Mouse (Mus musculus): Measurements from ENCODE around the gene Map1s.

Gene Map1s

GRCm38 (mm10) chr8:70898661-70899198 lies 7.0 kb upstream of the Map1s start:
- in situ Hi-C loops (cut with MboI), result no loop called here

- in situ Hi-C loops (cut with MboI), result no loop called here
Measured at GRCm38 (mm10) chr8:70899226-70899625, 6.5 kb upstream of the Map1s start.

GRCm38 (mm10) chr8:70900872-70901387 lies 4.8 kb upstream of the Map1s start:
- in situ Hi-C loops (cut with MboI), result no loop called here

DNA sequence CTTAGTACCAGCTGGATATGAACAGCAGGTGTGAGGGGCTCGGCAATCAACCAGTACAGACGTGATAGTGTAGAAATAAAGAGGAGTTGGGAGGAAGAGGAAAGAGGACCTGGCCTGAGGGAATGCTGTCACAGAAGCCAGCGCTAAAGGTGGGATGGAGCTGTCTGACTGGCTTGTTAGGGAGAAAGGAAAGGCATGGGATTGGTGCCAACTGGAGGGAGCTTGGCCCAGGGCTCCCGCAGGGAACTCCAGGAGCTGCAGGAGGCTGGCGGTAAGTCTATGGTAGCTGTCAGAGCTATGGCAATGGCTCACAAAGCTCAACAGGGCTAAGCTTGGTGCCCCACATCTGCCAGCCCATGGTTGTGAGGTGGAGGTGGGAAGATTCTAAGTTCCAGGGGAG lies 3.5 kb upstream of the Map1s start:
- in situ Hi-C loops (cut with MboI), result no loop called here

GRCm38 (mm10) chr8:70903112-70903511 lies 2.6 kb upstream of the Map1s start:
- in situ Hi-C loops (cut with MboI), result no loop called here

DNA sequence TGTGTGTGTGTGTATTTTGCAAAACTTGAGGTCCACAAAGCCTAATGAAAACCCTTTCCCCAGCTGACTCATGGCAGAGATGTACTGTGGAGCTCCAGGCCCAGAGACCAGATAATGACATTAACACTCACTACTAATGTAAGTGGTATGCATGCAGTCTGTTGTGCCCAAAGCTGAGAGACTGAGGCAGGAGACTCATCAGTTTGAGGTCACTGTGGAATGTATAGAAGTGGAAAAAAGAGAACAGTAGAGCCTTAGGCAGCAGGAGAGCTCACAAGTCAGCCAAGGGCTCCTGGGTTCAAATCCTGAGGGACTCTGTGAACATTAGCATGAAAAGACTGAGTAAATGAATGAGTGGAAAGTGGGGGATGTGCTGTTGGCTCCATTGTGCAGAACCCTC lies 2.1 kb upstream of the Map1s start:
- in situ Hi-C loops (cut with MboI), result no loop called here

GRCm38 (mm10) chr8:70904532-70904931 lies 1.2 kb upstream of the Map1s start:
- in situ Hi-C loops (cut with MboI), result no loop called here

GRCm38 (mm10) chr8:70905463-70905830 lies 285 bp upstream of the Map1s start:
- in situ Hi-C loops (cut with MboI), result no loop called here

- in situ Hi-C loops (cut with MboI), result no loop called here
Measured at GRCm38 (mm10) chr8:70907518-70907917, 1.8 kb downstream of the Map1s start.

DNA sequence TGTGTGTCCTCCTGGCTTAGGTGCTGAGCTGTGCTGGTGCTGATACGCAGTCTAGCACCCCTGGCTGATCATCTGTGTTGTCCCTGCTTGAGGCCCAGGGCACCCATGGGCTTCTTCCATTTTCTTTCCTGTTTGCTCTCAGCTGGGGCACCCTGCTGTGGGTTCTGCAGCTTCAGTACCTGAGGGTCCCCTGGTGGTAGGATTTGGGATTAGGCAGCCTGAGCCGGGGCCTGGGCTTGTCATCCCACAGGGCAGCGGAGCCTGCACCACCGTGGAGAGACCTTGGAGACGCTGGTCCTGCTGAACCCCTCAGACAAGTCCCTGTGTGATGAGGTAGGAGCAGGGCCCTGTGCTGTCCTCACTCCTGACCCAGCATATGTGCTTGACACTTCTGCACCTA lies 5.9 kb downstream of the Map1s start:
- in situ Hi-C loops (cut with MboI), result no loop called here

DNA sequence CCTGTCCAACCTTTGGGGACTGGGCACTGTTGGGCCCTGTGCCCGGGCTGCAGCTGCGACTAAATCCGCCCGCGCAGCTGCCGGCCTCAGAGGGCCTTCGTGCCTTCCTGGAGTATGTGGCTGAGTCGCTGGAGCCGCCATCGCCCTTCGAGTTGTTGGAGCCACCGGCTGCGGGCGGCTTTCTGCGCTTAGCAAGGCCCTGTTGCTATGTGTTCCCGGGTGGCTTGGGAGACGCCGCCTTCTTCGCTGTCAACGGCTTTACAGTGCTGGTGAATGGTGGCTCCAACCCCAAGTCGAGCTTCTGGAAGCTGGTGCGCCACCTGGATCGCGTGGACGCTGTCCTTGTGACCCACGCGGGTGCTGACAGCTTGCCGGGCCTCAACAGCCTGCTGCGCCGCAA lies 7.2 kb downstream of the Map1s start:
- in situ Hi-C loops (cut with MboI), result no loop called here

- in situ Hi-C loops (cut with MboI), result no loop called here
Measured at GRCm38 (mm10) chr8:70913523-70913922, 7.8 kb downstream of the Map1s start.

GRCm38 (mm10) chr8:70914704-70915103 lies 9.0 kb downstream of the Map1s start:
- in situ Hi-C loops (cut with MboI), result no loop called here

GRCm38 (mm10) chr8:70920049-70920922 lies 14.6 kb downstream of the Map1s start:
- in situ Hi-C loops (cut with MboI), result no loop called here

DNA sequence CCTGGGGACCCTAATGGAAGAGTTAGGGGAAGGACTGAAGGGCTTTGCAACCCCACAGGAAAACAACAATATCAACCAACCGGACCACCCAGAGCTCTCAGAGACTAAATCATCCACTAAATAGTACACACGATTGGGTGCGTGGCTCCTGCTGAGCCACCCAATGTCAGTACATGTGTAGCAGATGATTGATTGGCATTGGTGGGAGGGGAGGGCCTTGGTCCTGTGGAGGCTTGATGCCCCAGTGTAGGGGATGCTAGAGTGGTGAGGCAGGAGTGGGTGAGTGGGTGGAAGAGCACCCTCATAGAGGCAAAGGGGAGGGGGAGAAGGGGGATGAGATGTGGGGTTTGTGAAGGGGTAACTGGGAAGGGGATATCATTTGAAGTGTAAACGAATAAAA lies 18.4 kb downstream of the Map1s start:
- in situ Hi-C loops (cut with MboI), result no loop called here

- in situ Hi-C loops (cut with MboI), result no loop called here
Measured at GRCm38 (mm10) chr8:70925754-70926153, 20.0 kb downstream of the Map1s start.

- in situ Hi-C loops (cut with MboI), result no loop called here
Measured at GRCm38 (mm10) chr8:70926396-70926795, 20.7 kb downstream of the Map1s start.

GRCm38 (mm10) chr8:70928096-70928495 lies 22.4 kb downstream of the Map1s start:
- in situ Hi-C loops (cut with MboI), result no loop called here

GRCm38 (mm10) chr8:70928778-70929322 lies 23.1 kb downstream of the Map1s start:
- in situ Hi-C loops (cut with MboI), result no loop called here

DNA sequence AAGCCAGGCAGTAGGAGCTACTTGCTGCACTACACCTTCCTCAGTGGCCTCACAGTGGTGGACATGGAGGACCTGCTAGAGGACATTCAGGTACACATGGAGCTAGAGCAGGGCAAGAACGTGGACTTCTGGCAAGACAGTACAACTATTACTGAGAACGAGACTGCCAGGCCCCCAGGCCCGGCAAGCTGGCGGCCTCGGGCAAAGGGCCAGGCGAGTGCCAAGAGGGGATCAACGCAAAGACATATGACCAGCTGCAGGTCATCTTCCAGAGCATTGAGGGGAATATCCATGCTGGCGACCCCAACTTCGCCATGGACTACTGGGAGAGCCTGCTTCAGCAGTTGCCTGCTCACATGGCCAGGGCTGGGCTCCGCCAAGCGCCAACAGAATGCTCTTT lies 26.0 kb downstream of the Map1s start:
- in situ Hi-C loops (cut with MboI), result no loop called here

- in situ Hi-C loops (cut with MboI), result no loop called here
Measured at GRCm38 (mm10) chr8:70933036-70933435, 27.3 kb downstream of the Map1s start.

- in situ Hi-C loops (cut with MboI), result no loop called here
Measured at GRCm38 (mm10) chr8:70934786-70935185, 29.1 kb downstream of the Map1s start.

- in situ Hi-C loops (cut with MboI), result no loop called here
Measured at GRCm38 (mm10) chr8:70937200-70937599, 31.5 kb downstream of the Map1s start.

All from mature B cell (primary cell).